Mouse (Mus musculus) cortical plate, adult 2 months (tissue): ENCODE results near the gene Apoc2. TPM values are rescaled to one million over a fixed set of nuclear protein-coding genes. Genes with fewer than 3 reads are reported as not detected.

ENCODE experiments used
- H3K27ac ChIP-seq: fragments of 200-500 bp; 2 replicates; pipeline ENCODE4 v1.5.1; 2012; ENCODE audit warnings: low read length, control low read depth, inconsistent platforms; ENCODE audit not compliant: insufficient read depth
- H3K4me1 ChIP-seq: fragments of 200-500 bp; 2 replicates; pipeline ENCODE4 v1.6.1; 2011; ENCODE audit warnings: low read length; ENCODE audit not compliant: control insufficient read depth, insufficient read depth
- H3K4me3 ChIP-seq: fragments of 200-500 bp; 2 replicates; pipeline ENCODE4 v1.5.1; 2011; ENCODE audit warnings: mild to moderate bottlenecking, low read length, control low read depth; ENCODE audit not compliant: insufficient read depth
- CTCF ChIP-seq: fragments of 200-500 bp; IDR thresholded peaks from 2 replicates; pipeline ENCODE4 v1.5.1; 2011; ENCODE audit warnings: mild to moderate bottlenecking, control low read depth, low read length; ENCODE audit not compliant: insufficient read depth; ENCODE audit errors: extremely low read depth
- POLR2A ChIP-seq: fragments of 200-500 bp; IDR thresholded peaks from 2 replicates; pipeline ENCODE4 v1.6.1; 2011; ENCODE audit warnings: mild to moderate bottlenecking, low read length, control low read depth; ENCODE audit not compliant: insufficient read depth; ENCODE audit errors: extremely low read depth
- polyA plus RNA-seq: library from polyadenylated mRNA; depleted of rRNA; stranded (reverse); fragments of >200 nt; gene quantifications from 2 replicates; pipeline ENCODE4 v1.2.3, GENCODE M21; 2012; rRNA removed

Gene Apoc2
- not detected in 2 replicates for polyA plus RNA-seq

GRCm38 (mm10) chr7:19677872-19678271, at the start of gene Apoc2:
Apoc2 (minus strand) TSS chr7:19677941.
- H3K4me3 ChIP-seq: no peak within 1 kb of the TSS
- no peaks in the 10 kb centered on the region for H3K4me1 ChIP-seq
- no peak within 1 kb of the TSS for H3K27ac ChIP-seq
- no peak for TF ChIP-seq CTCF
- TF ChIP-seq POLR2A: no peak

- TF ChIP-seq CTCF (no peak), POLR2A (no peak)
- H3K27ac ChIP-seq: no peak overlapping the region
- no peaks in the 10 kb centered on the region for H3K4me1 ChIP-seq
- H3K4me3 ChIP-seq: no peak overlapping the region
These were observed 48.8 kb upstream of the Apoc2 start for GRCm38 (mm10) chr7:19726541-19726940.

- Histone ChIP-seq H3K27ac (no peak overlapping the region), H3K4me1 (no peaks in the 10 kb centered on the region), H3K4me3 (no peak overlapping the region)
- no peak for TF ChIP-seq POLR2A
- TF ChIP-seq CTCF: no peak
These were observed 46.4 kb upstream of the Apoc2 start for GRCm38 (mm10) chr7:19724167-19724566.

GRCm38 (mm10) chr7:19722754-19723195, 45.0 kb upstream of the Apoc2 start:
- no peak overlapping the region for H3K27ac ChIP-seq
- H3K4me1 ChIP-seq: no peaks in the 10 kb centered on the region
- TF ChIP-seq POLR2A (no peak), CTCF (no peak)
- no peak overlapping the region for H3K4me3 ChIP-seq

- Histone ChIP-seq H3K4me1 (no peaks in the 10 kb centered on the region), H3K27ac (no peak overlapping the region), H3K4me3 (no peak overlapping the region)
- no peak for TF ChIP-seq CTCF
- TF ChIP-seq POLR2A: no peak
These were observed 41.5 kb upstream of the Apoc2 start for GRCm38 (mm10) chr7:19719200-19719599.

GRCm38 (mm10) chr7:19718297-19718952, 40.7 kb upstream of the Apoc2 start:
- H3K4me3 ChIP-seq: no peak overlapping the region
- TF ChIP-seq POLR2A (no peak), CTCF (no peak)

GRCm38 (mm10) chr7:19717346-19717745, 39.6 kb upstream of the Apoc2 start:
- Histone ChIP-seq H3K4me3 (no peak overlapping the region), H3K4me1 (no peaks in the 10 kb centered on the region), H3K27ac (no peak overlapping the region)
- no peak for TF ChIP-seq CTCF
- no peak for TF ChIP-seq POLR2A

More at GRCm38 (mm10) chr7:19718297-19718952, 40.7 kb upstream of the Apoc2 start:
- Histone ChIP-seq H3K4me1 (no peaks in the 10 kb centered on the region), H3K27ac (no peak overlapping the region)

- TF ChIP-seq CTCF (no peak), POLR2A (no peak)
- H3K4me3 ChIP-seq: no peak overlapping the region
- H3K27ac ChIP-seq: no peak overlapping the region
- no peaks in the 10 kb centered on the region for H3K4me1 ChIP-seq
These were observed 39.1 kb upstream of the Apoc2 start for GRCm38 (mm10) chr7:19716822-19717221.

GRCm38 (mm10) chr7:19716055-19716682, 38.4 kb upstream of the Apoc2 start:
- peak; percentile 37; the same call in 1 of the 2 replicates for TF ChIP-seq POLR2A
- TF ChIP-seq CTCF: no peak
- Histone ChIP-seq H3K27ac (peak overlapping the region; percentile 18), H3K4me3 (peak overlapping the region; percentile 25), H3K4me1 (no peaks in the 10 kb centered on the region)
